Mouse (Mus musculus) inflammation-experienced regulatory T-cells, adult 16 weeks (primary cell): ENCODE measurements around the gene Msantd1. TPM values are rescaled to one million over a fixed set of nuclear protein-coding genes. Genes with fewer than 3 reads are reported as not detected.

ENCODE experiments used
- polyA plus RNA-seq: library from polyadenylated mRNA; unstranded; fragments of 100-300 nt; shearing (Covaris generic); gene quantifications from one replicate; pipeline ENCODE4 v1.2.1, GENCODE M21; 2017

The Msantd1 gene
- polyA plus RNA-seq, result 0.94 TPM

DNA sequence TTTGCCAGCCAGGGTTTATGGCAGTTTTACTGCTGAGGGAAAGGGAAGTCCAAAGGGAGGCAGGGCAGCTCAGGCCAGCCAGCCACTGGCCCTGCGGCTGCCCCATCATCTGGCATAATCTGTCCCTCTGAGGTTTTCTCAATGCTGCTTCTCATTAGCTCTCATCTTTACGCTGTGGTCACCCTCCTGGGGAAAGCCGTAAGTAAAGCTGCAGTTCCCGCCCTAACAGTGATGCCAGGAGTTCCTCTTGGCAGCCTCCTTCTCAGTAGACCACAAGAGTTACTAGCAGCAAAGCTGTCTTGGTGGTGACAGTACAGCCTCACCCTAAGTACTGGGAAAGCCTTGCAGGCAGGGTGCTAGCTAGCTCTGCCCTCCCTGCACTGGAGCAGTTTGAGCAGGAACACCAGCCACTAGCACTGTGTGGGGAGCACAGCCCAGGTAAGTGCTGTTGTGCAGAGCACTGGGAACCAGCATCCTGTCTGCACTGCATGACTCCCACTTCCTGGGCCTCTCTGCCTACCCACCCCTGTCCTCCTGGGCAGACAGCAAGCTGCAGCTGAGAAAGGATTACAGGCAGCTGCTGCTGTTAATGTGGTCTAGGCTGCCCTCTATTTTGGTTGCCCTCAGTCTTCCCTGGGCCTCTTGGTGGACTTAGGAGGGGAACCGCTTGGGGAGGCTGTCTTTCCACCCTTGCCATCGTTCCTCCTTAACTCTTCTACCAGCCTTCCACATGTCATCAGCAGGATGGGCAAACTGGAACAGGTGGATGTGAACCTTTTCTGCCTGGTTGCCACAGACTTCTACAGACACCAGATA lies at the start of gene Msantd1:
Gene Msantd1 (plus strand): TSS at position 103 of the 816 bp plus-strand sequence.

DNA sequence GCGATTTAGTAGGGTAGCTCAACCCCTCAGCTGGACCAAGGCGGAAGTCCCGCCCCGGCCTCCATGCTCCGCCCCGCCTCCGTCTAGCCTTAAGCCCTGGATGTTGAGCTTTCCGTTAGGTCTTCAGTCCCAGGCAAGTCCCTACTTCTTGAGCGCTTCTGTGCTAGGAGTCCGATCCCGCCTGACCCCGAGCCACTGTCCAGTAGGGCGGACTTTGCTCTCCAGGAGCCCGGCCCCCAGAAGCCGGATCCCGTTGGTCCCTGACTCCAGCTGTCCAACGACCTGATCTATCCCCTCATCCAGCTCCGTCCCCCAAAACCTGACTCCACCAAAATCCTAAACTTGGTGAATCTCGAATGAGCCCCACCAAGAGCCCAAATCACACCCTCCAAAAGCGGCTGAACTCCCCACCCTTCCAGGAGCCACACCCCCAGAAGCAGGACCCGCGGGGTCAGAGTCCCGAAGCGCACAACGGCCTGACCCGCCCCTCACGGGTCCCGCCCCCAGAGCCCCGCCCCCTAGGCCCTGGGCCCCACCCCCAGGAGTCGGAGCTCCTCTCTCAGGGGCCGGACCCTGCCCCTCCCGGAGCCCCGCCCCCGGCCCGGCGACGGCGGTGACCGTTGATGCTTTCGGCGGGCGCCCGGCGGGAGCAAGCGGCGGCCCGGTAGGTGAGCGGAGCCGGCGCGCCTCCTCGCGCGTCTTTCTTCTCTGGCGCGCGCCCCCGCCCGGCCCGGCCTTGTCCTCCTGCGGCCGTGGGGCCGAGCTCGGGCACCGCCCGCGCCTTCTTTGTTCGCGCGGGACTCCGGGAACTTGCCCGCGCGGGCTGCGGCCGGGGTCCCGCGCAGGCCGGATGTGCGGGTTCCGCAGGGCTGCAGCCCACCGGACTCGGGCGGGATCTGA lies 41.3 kb downstream of the Msantd1 start, which contains the start of gene Rgs12:
Gene Rgs12 (plus strand): TSS at position 585 of the 900 bp plus-strand sequence.

Other genes starting within 250 kb of the Msantd1 start
- gene Nop14, start 247.9 kb upstream of the Msantd1 start, polyA plus RNA-seq, result 52.1 TPM
- 8.0 TPM for gene Grk4, start 247.6 kb upstream of the Msantd1 start, polyA plus RNA-seq
- 8.9 TPM for gene Htt, start 146.3 kb upstream of the Msantd1 start, polyA plus RNA-seq
- gene Rgs12, start 41.4 kb downstream of the Msantd1 start, polyA plus RNA-seq, result 9.8 TPM
- 11.9 TPM for gene Hgfac, start 133.5 kb downstream of the Msantd1 start, polyA plus RNA-seq
- gene Dok7, start 148.8 kb downstream of the Msantd1 start, polyA plus RNA-seq, result not detected
- 88.5 TPM for gene Lrpap1, start 197.8 kb downstream of the Msantd1 start, polyA plus RNA-seq